Mouse (Mus musculus): ENCODE results near the gene Uhrf1.

GRCm38 (mm10) chr17:56298238-56298637 lies 4.9 kb upstream of the Uhrf1 start:
- TF ChIP-seq CTCF (IDR thresholded peaks at IDR 0.05 in 2 of 3, conservative IDR thresholded peaks at IDR 0.05 in 1 of 3; ENCODE audit: control insufficient read depth in 1 of 3, insufficient read depth in 1 of 3, low read depth in 2 of 3, low read length in 3 of 3, poor library complexity in 1 of 3, severe bottlenecking in 1 of 3) (no peak), RAD21 (IDR thresholded peaks at IDR 0.05; ENCODE audit: low read depth, low read length) (no peak), EP300 (IDR thresholded peaks at IDR 0.05; ENCODE audit: low read depth in 1 of 2, low read length in 2 of 2) (no peak), MAZ (IDR thresholded peaks at IDR 0.05; ENCODE audit: low read depth, low read length) (no peak), ZC3H11A (IDR thresholded peaks at IDR 0.05; ENCODE audit: low read depth, low read length) (no peak), SMC3 (IDR thresholded peaks at IDR 0.05; ENCODE audit: low read depth, low read length) (no peak), MAX (IDR thresholded peaks at IDR 0.05; ENCODE audit: low read length) (no peak)
